Mouse (Mus musculus) ES-E14 (cell line): ENCODE results near the gene Usp7.

Experiments used
- CHD2 ChIP-seq: IDR thresholded peaks from 2 replicates; pipeline ENCODE4 v1.6.1; 2014; ENCODE audit warnings: mild to moderate bottlenecking, low read depth, low read length, inconsistent platforms
- MAFK ChIP-seq: IDR thresholded peaks from 2 replicates; pipeline ENCODE4 v1.6.1; 2014; ENCODE audit warnings: mild to moderate bottlenecking, low read depth, low read length, inconsistent platforms; ENCODE audit not compliant: insufficient read depth
- ZC3H11A ChIP-seq: IDR thresholded peaks from 2 replicates; pipeline ENCODE4 v1.6.1; 2012; ENCODE audit warnings: low read depth, mild to moderate bottlenecking, inconsistent platforms, low read length, borderline replicate concordance
- ZNF384 ChIP-seq: IDR thresholded peaks from 2 replicates; pipeline ENCODE4 v1.6.1; 2012; ENCODE audit warnings: low read depth, low read length, inconsistent platforms

- TF ChIP-seq MAFK = no peak
- no peak for TF ChIP-seq ZNF384
- TF ChIP-seq ZC3H11A = peak; percentile 30; the same call in 1 of the 2 replicates
- TF ChIP-seq CHD2 = no peak
Observed at GRCm38 (mm10) chr16:8643855-8644254, 148.3 kb downstream of the Usp7 start.
